Mouse (Mus musculus) heart, postnatal 0 days (tissue): ENCODE results near the gene Hyou1.

Experiments used
- CTCF ChIP-seq: IDR thresholded peaks from 2 replicates; pipeline ENCODE4 v1.5.1; 2016; ENCODE audit warnings: antibody characterized with exemption, control low read depth, low read depth
- EP300 ChIP-seq: IDR thresholded peaks from 2 replicates; pipeline ENCODE4 v1.6.1; 2016; ENCODE audit warnings: antibody characterized with exemption, low read depth

GRCm38 (mm10) chr9:44338574-44338973 is 40.7 kb upstream of the Hyou1 start:
- TF ChIP-seq CTCF (no peak), EP300 (no peak)
